Mouse (Mus musculus): ENCODE measurements around the gene Itfg1. TPM values are rescaled to one million over a fixed set of nuclear protein-coding genes. Genes with fewer than 3 reads are reported as not detected.

Itfg1 gene
- total RNA-seq, 1 experiment from 2014 or later, result 34.0 TPM

DNA sequence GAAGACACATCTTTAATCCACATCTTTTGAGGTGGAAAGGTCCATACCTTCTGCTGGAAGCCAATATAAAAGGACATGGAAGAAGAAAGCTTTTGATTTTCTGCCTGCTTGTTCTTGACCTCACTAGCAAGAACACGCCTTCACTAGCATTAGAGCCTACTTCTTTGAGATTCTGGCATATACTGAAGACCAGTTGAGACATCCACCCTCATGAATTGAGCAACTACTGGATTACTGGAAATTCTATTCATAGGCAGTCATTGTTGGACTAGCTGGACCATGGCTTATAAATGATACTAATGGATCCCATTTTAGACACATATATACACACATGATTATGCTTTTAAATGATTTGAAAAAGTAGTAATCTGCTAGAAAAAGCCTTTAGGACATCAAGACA, 56.9 kb downstream of the Itfg1 start:
- no peak for ATAC-seq (ENCODE audit: extremely low read depth, insufficient number of reproducible peaks, low FRiP score, poor library complexity, severe bottlenecking)

DNA sequence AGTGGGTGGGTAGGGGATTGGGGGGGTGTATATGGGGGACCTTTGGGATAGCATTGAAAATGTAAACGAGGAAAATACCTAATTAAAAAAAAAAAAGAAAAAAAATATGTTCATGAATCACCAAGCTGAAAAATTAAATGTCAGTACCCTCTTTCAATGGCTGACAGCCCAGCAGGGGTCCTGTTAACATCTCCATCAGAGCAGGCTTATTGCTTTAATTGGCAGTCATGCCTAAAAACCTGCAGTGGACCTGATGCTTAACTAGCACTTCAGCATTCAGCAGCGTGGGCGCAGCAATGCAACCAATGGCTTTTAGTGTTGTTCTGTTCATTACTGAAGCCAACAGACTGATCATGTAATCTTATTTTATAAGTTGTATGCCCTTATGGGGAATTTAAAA, 60.6 kb downstream of the Itfg1 start:
- no peak for ATAC-seq (ENCODE audit: extremely low read depth, insufficient number of reproducible peaks, low FRiP score, poor library complexity, severe bottlenecking)

GRCm38 (mm10) chr8:85745053-85745452, 95.7 kb downstream of the Itfg1 start:
- no peak for ATAC-seq (ENCODE audit: extremely low read depth, insufficient number of reproducible peaks, low FRiP score, poor library complexity, severe bottlenecking)

DNA sequence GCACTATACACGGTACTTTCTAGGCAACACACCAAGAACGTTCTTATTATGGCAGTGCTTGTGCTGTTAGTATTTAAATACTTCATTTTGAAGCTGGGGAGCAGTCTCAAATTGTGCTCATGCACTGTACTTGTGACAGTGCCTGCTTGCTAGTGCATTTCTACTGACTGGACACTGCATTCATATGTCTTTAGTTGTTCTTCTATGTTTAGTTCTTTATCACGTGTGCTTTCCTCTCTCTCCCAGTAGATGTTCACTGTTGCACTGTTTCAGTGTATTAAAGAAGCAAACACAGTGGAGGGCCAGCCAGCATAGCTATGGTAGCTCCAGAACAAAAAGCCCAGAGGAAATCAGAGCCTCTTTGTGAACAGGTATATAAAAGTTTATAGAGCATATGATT, 110.2 kb downstream of the Itfg1 start:
- no peak for ATAC-seq (ENCODE audit: extremely low read depth, insufficient number of reproducible peaks, low FRiP score, poor library complexity, severe bottlenecking)

- no peak for ATAC-seq (ENCODE audit: extremely low read depth, insufficient number of reproducible peaks, low FRiP score, poor library complexity, severe bottlenecking)
Measured at GRCm38 (mm10) chr8:85717271-85717670, 123.5 kb downstream of the Itfg1 start.

GRCm38 (mm10) chr8:85716696-85717095, 124.0 kb downstream of the Itfg1 start:
- ATAC-seq (ENCODE audit: extremely low read depth, insufficient number of reproducible peaks, low FRiP score, poor library complexity, severe bottlenecking), result no peak

DNA sequence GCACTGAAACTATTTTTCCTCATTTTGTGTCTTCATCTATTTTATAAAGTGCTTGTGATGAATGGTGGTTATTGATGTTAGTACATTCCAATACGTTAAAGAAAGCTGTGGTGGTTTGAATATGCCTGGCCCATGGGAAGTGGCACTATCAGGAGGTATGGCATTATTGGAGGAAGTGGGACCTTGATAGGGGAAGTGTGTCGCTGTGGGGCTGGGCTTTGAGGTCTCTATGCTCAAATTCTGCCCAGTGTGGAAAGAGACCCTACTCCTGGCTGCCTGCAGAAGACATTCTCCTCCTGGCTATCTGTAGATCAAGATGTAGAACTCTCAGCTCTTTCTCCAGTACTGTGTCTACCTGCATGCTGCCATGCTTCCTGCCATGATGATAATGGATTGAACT, 133.7 kb downstream of the Itfg1 start:
- ATAC-seq (ENCODE audit: extremely low read depth, insufficient number of reproducible peaks, low FRiP score, poor library complexity, severe bottlenecking), result no peak

GRCm38 (mm10) chr8:85700751-85701351, 139.9 kb downstream of the Itfg1 start, which contains the start of gene Neto2:
Gene Neto2, minus strand, starts transcription at chr8:85700924.
- ATAC-seq (ENCODE audit: extremely low read depth, insufficient number of reproducible peaks, low FRiP score, poor library complexity, severe bottlenecking), result peak; percentile 31

GRCm38 (mm10) chr8:85700101-85700750, 140.5 kb downstream of the Itfg1 start:
- ATAC-seq (ENCODE audit: extremely low read depth, insufficient number of reproducible peaks, low FRiP score, poor library complexity, severe bottlenecking), result no peak

DNA sequence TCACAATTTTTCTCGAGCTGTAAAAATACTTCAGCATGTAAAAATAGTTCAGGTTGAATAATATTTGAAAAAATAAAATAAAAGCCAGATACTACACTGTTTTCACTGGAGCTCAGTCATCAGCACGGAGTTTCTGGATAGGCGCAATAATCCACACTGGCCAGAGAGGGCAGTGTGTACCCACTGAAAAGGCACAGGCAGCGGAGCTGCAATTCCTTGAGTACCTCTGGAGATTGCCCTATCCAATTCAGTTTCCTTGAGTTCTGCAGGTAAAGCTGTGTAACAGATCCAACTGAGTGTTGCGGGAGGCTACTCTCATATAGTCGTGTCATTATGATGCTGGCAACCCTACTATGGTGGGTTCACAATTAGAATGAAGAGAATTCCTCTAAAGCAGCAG, 141.7 kb downstream of the Itfg1 start:
- peak; percentile 92 for ATAC-seq (ENCODE audit: extremely low read depth, insufficient number of reproducible peaks, low FRiP score, poor library complexity, severe bottlenecking)

Other genes with a start within 250 kb of the Itfg1 start
- 0.70 and 0.74 TPM in 2 replicates for gene Neto2, start 140.0 kb downstream of the Itfg1 start, total RNA-seq (2017)
- 23.9 and 26.4 TPM in 2 replicates for gene Phkb, start within 50 bp of the Itfg1 start, total RNA-seq (2017)